Mouse (Mus musculus) small intestine, adult 2 months (tissue): ENCODE data around the gene Smim26.

Experiments
- CTCF ChIP-seq: fragments of 200-500 bp; IDR thresholded peaks from 2 replicates; pipeline ENCODE4 v1.5.1; 2012; ENCODE audit warnings: low read depth, mild to moderate bottlenecking, control low read depth, inconsistent platforms, low read length, moderate library complexity, mixed read lengths; ENCODE audit not compliant: insufficient replicate concordance, insufficient read length; ENCODE audit errors: extremely low read depth
- POLR2A ChIP-seq: fragments of 200-500 bp; IDR thresholded peaks from 2 replicates; pipeline ENCODE4 v1.6.1; 2012; ENCODE audit warnings: low read depth, mild to moderate bottlenecking, control low read depth, inconsistent platforms, low read length, moderate library complexity

GRCm38 (mm10) chr2:144613956-144614355 lies 20.1 kb downstream of the Smim26 start:
- no peak for TF ChIP-seq POLR2A
- TF ChIP-seq CTCF = no peak
